Mouse (Mus musculus): ENCODE data around the gene Gas7. TPM values are rescaled to one million over a fixed set of nuclear protein-coding genes. Genes with fewer than 3 reads are reported as not detected.

Gene Gas7
- 42.0 and 43.6 TPM in 2 replicates for polyA plus RNA-seq (2015; fragmentation: Nextera tagmentation; extraction: Ambion mirVana)

DNA sequence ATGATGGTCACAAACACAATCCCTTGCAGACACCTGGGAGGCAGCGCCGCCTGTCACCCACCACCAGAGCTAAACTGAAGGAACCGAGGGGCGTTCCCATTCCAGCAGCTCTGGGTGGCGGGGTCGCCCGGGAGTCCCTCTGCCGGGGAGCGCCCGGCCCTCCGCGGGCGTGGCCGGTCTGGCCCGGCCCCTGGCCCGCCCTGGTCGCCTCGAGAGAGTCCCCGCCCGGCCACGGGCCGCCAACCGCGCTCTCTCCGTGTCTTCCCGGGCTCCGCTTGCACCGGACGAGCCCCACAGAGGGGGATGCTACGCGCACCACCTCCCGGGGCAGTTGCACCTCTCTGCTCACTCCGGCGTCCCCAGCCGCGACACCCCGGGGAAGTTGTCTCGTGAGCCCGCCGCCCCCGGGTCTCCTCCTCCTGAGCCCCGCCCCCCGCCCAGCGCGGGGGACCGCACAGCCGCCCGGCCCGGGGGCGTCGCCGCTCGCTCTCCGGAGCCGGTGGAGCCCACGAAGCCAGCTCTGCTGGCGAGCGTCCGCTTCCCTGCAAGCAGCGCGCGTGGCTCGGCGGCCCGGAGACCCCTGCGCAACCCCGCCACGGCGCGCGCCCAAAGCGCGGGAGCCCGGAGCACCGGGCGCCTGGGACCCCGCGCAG lies at the start of gene Gas7:
Gene Gas7, plus strand, starts transcription at position 564 of the 653 bp plus-strand sequence.

DNA sequence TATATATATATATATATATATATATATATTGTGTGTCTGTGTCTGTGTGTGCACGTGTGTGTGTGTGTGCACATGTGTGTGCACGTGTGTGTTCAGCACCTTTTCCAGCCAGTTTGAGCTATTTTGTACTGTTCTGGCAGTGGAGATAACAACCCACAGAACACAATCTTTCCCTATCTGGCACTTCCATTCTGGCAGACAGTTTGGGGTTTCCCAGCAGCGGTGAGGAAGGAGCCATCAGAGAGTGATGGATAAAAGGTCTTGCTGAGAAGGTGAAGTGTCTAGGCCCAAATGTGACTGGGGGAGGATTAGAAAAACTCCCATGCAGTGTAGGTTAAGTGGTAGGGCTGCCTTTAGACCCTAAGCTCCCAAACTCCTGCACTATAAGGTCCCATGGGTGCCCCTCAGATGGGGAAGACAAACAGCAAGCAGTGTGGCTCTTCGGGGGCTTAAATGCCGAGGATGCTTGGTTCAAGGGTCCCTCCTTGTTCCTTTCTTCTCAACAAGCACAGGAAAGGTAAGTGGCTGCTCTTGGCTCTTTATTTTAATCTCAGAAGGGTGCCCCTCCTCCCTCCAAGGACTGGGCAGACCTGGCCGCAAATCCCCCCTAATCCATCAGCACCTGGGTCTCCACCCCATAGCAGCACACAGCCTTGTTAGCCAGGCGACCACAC lies 239.6 kb downstream of the Gas7 start, which contains the start of gene Rcvrn:
Gene Rcvrn, plus strand, starts transcription at position 624 of the 674 bp plus-strand sequence.

Other genes with a start within 250 kb of the Gas7 start
- not detected in 2 replicates for gene Myh4, start 217.4 kb upstream of the Gas7 start, polyA plus RNA-seq (2015; fragmentation: Nextera tagmentation; extraction: Ambion mirVana)
- 0.76 and 0.84 TPM in 2 replicates for gene Myh8, start 178.3 kb upstream of the Gas7 start, polyA plus RNA-seq (2015; fragmentation: Nextera tagmentation; extraction: Ambion mirVana)
- 0.32 and 0.35 TPM in 2 replicates for gene Myh13, start 133.8 kb upstream of the Gas7 start, polyA plus RNA-seq (2015; fragmentation: Nextera tagmentation; extraction: Ambion mirVana)
- gene Rcvrn, start 239.9 kb downstream of the Gas7 start, polyA plus RNA-seq (2015; fragmentation: Nextera tagmentation; extraction: Ambion mirVana), result not detected in 2 replicates

All from neural tube, postnatal 0 days (tissue).